Mouse (Mus musculus) brain, adult 10 weeks (tissue): ENCODE results near the gene Inafm1. TPM values are rescaled to one million over a fixed set of nuclear protein-coding genes. Genes with fewer than 3 reads are reported as not detected.

Experiments
- polyA plus RNA-seq: library from polyadenylated mRNA; stranded (reverse); fragments of 350-450 nt; fragmentation: Illumina TruSeq; extraction: RNeasy Lipid Tissue Mini Kit (QIAGEN cat#74804); gene quantifications from one replicate; pipeline ENCODE4 v1.2.3, GENCODE M21; 2015; ENCODE audit warnings: low read depth, low replicate concordance

The Inafm1 gene
- polyA plus RNA-seq = 30.5 TPM

DNA sequence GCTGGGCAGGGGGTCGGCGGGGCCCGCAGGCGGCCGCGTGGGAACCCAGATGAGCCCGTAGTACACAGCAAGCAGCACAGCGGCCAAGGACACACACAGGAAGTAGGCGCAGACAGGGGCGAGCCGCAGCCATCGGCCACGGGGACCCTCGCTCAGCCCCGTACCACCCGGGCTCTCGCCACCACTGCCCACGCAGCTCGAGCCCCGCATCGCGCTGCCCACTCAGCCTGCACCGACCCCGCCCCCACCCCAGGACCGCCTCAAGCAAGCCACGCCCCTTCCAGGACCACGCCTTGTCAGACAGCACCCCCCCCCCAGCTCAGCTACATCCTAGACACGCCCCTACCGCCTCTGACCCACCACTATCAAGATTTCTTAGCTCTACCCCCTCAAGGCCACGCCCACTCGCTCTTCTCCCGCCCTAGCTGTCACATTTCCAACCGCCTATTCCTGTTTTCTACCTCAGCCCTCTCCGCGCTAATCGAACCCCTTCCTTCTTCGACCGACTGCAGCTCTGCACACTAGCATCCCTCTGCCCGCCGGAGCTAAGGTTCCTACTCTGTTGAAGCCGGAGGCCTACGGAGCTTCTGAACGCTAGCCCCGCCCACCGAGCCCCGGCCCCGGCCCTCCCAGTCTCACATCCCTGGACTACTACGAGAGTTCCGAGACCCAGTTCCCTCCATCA lies at the start of gene Inafm1:
TSS of gene Inafm1 (minus strand) at position 537 of the 685 bp plus-strand sequence.

GRCm38 (mm10) chr7:16308093-16308492 lies 34.7 kb upstream of the Inafm1 start, which contains the start of gene Bbc3:
TSS of gene Bbc3 (plus strand) at chr7:16308393.

GRCm38 (mm10) chr7:16286026-16286961 lies 12.9 kb upstream of the Inafm1 start, which contains the start of gene Ccdc9:
TSS of gene Ccdc9 (minus strand) at chr7:16286795.

DNA sequence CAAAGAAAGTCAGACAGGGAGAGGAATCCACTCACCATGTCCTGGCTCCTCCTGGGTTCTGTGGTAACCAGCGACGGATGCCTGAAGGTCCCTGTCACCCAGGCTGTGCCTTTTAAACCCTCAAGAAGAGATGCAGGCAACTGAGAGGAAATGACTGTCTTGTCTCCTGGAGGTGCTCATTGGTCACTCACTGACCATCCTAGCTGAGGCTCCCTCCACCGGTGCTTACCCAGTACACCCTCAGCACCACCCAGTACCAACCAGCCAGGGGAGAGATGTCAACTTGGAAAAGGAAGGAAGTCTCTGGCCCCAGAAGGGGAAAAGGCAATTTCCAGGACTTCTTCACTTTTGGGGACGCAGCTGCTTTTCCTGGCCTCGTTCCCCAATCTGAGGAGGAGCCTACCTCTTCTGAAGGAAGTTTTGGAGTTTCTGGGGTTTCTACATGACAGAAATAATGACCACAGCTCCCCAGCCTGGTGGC lies 14.3 kb downstream of the Inafm1 start, which contains the start of gene C5ar1:
TSS of gene C5ar1 (minus strand) at position 431 of the 481 bp plus-strand sequence.

GRCm38 (mm10) chr7:16244067-16244466 lies 29.4 kb downstream of the Inafm1 start, which contains the start of gene C5ar2:
TSS of gene C5ar2 (minus strand) at chr7:16244154.

Other genes starting within 250 kb of the Inafm1 start
- 7.0 TPM for gene Bicra, start 225.7 kb downstream of the Inafm1 start, polyA plus RNA-seq
- 0.37 TPM for gene Zfp541, start 211.8 kb downstream of the Inafm1 start, polyA plus RNA-seq
- 270 TPM for gene Napa, start 175.2 kb downstream of the Inafm1 start, polyA plus RNA-seq
- 35.9 TPM for gene Kptn, start 153.7 kb downstream of the Inafm1 start, polyA plus RNA-seq
- gene Slc8a2, start 143.8 kb downstream of the Inafm1 start, polyA plus RNA-seq = 115 TPM
- 45.1 TPM for gene Meis3, start 98.5 kb downstream of the Inafm1 start, polyA plus RNA-seq
- gene Dhx34, start 51.6 kb downstream of the Inafm1 start, polyA plus RNA-seq = 5.7 TPM
- 0.58 TPM for gene C5ar2, start 29.5 kb downstream of the Inafm1 start, polyA plus RNA-seq
- gene C5ar1, start 14.1 kb downstream of the Inafm1 start, polyA plus RNA-seq = 0.92 TPM
- 73.0 TPM for gene Ccdc9, start 13.2 kb upstream of the Inafm1 start, polyA plus RNA-seq
- gene Bbc3, start 34.8 kb upstream of the Inafm1 start, polyA plus RNA-seq = 4.6 TPM
- 109 TPM for gene Sae1, start 114.2 kb upstream of the Inafm1 start, polyA plus RNA-seq
- gene Zc3h4, start 127.3 kb upstream of the Inafm1 start, polyA plus RNA-seq = 19.6 TPM
- 66.1 TPM for gene Tmem160, start 179.2 kb upstream of the Inafm1 start, polyA plus RNA-seq
- 7.1 TPM for gene Npas1, start 204.1 kb upstream of the Inafm1 start, polyA plus RNA-seq